Mouse (Mus musculus) hindbrain, embryonic 16.5 days (tissue): ENCODE results near the gene Ebf3. TPM values are rescaled to one million over a fixed set of nuclear protein-coding genes. Genes with fewer than 3 reads are reported as not detected.

ENCODE experiments used
- ATAC-seq: fragments of 200-750 bp; cut with Nextera tagmentation; 2 replicates; pipeline ENCODE4 v1.8.0; 2017; ENCODE audit warnings: moderate TSS enrichment, moderate library complexity
- H3K27ac ChIP-seq: fragments of 300-500 bp; sonication (generic); 2 replicates; pipeline ENCODE4 v1.5.1; 2014; ENCODE audit warnings: low read depth, mild to moderate bottlenecking, control low read depth, low read length, moderate library complexity
- H3K27me3 ChIP-seq: fragments of 300-500 bp; sonication (generic); replicated peaks from 2 replicates; pipeline ENCODE4 v1.6.1; 2014; ENCODE audit warnings: low read length; ENCODE audit not compliant: control insufficient read depth, insufficient read depth
- H3K36me3 ChIP-seq: fragments of 300-500 bp; sonication (generic); 2 replicates; pipeline ENCODE4 v1.6.1; 2014; ENCODE audit warnings: mild to moderate bottlenecking, low read length, moderate library complexity, mixed read lengths; ENCODE audit not compliant: control insufficient read depth, insufficient read depth
- H3K4me1 ChIP-seq: fragments of 300-500 bp; sonication (generic); 2 replicates; pipeline ENCODE4 v1.6.1; 2014; ENCODE audit warnings: low read depth, low read length; ENCODE audit not compliant: control insufficient read depth, insufficient read depth
- H3K4me2 ChIP-seq: fragments of 300-500 bp; sonication (generic); 2 replicates; pipeline ENCODE4 v1.6.1; 2014; ENCODE audit warnings: mild to moderate bottlenecking, low read length, control low read depth, moderate library complexity
- H3K4me3 ChIP-seq: fragments of 300-500 bp; sonication (generic); 2 replicates; pipeline ENCODE4 v1.5.1; 2014; ENCODE audit warnings: mild to moderate bottlenecking, low read length, control low read depth, moderate library complexity
- H3K9ac ChIP-seq: fragments of 300-500 bp; sonication (generic); 2 replicates; pipeline ENCODE4 v1.6.1; 2014; ENCODE audit warnings: low read depth, mild to moderate bottlenecking, control low read depth, low read length, moderate library complexity
- H3K9me3 ChIP-seq: fragments of 300-500 bp; sonication (generic); 2 replicates; pipeline ENCODE4 v1.6.1; 2014; ENCODE audit warnings: mild to moderate bottlenecking, low read length, moderate library complexity; ENCODE audit not compliant: control insufficient read depth
- whole genome bisulfite sequencing: fragments of 180-500 bp; shearing (Covaris S2); extraction: QIAGEN DNeasy Blood & Tissue Kit; methylation state at CpG from one replicate; pipeline ENCODE4 v1.1.7; 2014; 5-methylcytosine and 5-hydroxymethylcytosine counted together
- polyA plus RNA-seq: library from polyadenylated mRNA; unstranded; fragments of >200 nt; fragmentation: Nextera tagmentation; extraction: Ambion mirVana; gene quantifications from 2 replicates; pipeline ENCODE4 v1.2.1, GENCODE M21; 2015

Ebf3 gene
- polyA plus RNA-seq, 1 experiment from 2014 or later: 10.7 TPM

DNA sequence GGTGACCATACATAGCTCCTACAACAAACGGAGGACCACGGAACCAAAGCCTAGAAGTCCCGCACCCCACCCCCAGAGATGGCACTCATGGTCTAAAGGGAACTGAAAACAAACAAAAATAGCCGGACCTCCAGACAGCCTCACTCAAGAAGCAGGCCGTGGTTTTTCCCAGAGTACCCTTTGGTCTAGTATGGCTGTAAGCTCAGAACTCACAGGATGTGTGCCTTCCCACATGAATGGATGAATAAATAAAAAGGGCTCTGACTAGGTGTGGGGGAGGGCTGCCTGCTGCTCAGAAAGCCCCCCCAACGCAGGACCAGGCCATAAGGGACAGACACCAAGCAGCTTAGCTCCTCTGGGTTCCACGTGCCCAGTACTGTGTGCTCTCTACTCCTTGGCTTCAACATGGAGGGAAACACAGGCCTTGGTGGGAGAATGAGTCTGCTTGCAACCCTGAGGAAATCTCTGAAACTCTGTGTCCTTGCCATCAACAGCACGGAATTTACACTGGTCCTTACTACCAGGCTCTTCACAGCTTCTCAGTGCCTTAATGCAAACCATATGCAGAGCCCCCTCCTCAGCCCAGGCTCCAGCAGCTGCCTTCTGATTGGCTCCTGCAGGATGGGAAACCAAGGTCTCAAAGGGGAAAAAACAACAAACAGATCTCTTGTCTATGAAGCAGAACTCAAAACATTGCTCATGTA lies 45.6 kb downstream of the Ebf3 start:
- Histone ChIP-seq H3K9ac (no peak overlapping the region), H3K27me3 (no peaks in the 10 kb centered on the region), H3K9me3 (no peaks in the 10 kb centered on the region), H3K4me2 (no peak overlapping the region), H3K27ac (peak overlapping the region; percentile 39; the same call in 1 of the 2 replicates), H3K4me3 (no peak overlapping the region), H3K36me3 (no peaks in the 10 kb centered on the region), H3K4me1 (peaks cover 47% of the 10 kb centered on the region)
- ATAC-seq: no peak
- 69% methylated on average over 8 of the region's 8 CpGs for WGBS

DNA sequence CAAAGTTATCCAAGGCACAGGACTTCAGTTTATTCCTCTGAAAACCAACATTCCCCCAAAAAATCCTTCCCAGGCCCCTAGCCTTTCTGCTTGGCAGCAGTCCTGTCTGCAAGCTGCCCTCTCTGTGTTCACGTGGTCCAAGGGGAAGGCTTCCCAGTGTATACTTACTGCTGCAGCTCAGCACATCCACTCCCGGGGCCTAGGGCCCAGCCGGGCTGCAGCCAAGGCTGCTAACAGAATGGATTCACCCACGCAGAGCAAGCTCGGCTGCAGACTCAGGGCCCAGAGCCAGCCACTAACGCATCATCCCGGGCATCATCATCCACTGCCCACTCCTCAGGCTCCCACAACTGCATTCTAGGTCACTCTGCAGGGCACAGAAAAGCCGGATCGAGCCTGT lies 46.8 kb downstream of the Ebf3 start:
- 42% methylated on average over 9 of the region's 9 CpGs for WGBS
- Histone ChIP-seq H3K4me3 (no peak overlapping the region), H3K36me3 (no peaks in the 10 kb centered on the region), H3K27me3 (no peaks in the 10 kb centered on the region), H3K4me2 (peak overlapping the region; percentile 8; the same call in 1 of the 2 replicates), H3K4me1 (peaks cover 47% of the 10 kb centered on the region), H3K27ac (peak overlapping the region; percentile 66), H3K9ac (no peak overlapping the region), H3K9me3 (no peaks in the 10 kb centered on the region)
- ATAC-seq: peak; percentile 75

DNA sequence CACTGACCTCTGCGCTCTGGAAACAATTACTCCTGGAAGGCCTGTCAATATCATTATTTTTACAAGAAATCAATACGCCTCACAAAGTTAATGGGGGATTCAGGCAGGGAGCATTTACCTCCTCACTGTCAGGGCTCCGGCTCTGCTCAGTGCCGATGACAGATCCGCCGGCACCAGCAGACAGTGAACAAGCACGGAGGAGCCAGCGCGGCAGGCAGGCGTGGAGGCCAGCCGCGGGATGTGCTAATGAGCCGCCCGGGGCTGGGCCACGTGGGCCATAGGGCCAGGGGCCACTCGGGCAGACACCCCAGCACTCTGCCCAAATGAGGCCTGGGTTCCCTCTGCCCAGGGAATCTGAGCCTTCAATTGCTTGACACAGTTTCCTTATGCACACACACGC lies 47.7 kb downstream of the Ebf3 start:
- ATAC-seq: peak; percentile 46; the same call in 1 of the 2 replicates
- Histone ChIP-seq H3K4me1 (peaks cover 48% of the 10 kb centered on the region), H3K27me3 (no peaks in the 10 kb centered on the region), H3K9ac (peak overlapping the region; percentile 8; the same call in 1 of the 2 replicates), H3K4me2 (peak overlapping the region; percentile 41), H3K4me3 (no peak overlapping the region), H3K36me3 (no peaks in the 10 kb centered on the region), H3K27ac (peak overlapping the region; percentile 10; the same call in 1 of the 2 replicates), H3K9me3 (no peaks in the 10 kb centered on the region)
- 11% methylated on average over 17 of the region's 17 CpGs for WGBS

DNA sequence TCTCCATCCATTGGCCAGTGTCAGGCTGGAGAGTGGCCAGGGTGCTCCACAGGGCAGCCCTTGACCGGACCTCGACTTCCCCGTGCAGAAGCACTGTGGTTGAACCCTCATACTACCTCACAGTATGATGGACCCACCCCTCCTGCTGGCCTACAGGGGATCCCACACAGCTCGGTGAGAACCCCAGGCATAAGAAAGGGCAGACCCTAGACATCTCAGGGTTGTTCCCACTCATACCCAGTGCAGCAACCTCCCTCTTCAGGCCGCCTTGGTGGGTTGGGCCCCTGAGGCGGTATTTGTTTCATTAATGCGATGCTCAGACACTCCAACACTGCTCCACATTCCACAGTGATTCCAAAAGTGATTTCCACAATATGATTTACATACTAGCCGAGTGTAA lies 51.9 kb downstream of the Ebf3 start:
- no peak for ATAC-seq
- Histone ChIP-seq H3K27me3 (no peaks in the 10 kb centered on the region; the same call in 1 of the 2 replicates), H3K9me3 (no peaks in the 10 kb centered on the region), H3K36me3 (no peaks in the 10 kb centered on the region), H3K4me2 (no peak overlapping the region), H3K4me3 (no peak overlapping the region), H3K27ac (no peak overlapping the region), H3K9ac (no peak overlapping the region), H3K4me1 (peaks cover 22% of the 10 kb centered on the region)
- WGBS: 68% methylated on average over 8 of the region's 8 CpGs

DNA sequence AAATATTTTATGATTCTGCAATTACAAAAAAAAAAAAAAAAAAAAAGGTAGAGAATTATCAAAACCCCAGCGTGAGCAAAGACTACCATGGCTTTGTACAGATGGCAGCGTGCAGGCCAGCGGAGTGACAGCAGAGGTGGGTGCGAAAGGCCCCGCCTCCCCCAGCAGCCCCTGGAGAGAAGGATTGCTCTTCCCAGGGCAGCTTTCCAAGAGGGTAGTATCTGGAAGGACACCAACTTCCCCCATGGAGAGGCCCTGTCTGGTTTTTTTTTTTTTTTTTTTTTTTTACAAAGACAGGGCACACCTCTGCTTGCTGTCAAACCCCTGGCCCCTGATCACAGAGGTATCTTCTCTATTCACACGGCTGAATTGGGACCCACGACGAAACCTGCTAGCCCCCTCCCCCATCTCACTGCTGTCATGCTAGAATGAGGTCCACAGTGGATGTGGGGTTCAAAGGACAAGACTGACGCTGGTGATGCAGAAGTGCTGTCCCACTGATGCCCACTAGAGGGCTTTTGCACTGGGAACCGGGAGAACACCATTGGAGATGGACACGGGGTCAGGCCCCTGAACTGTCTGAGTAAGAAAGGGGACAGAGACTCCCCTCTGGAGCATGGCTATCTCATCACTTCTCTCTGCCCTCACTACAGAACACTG lies 67.9 kb downstream of the Ebf3 start:
- peak; percentile 54; the same call in 1 of the 2 replicates for ATAC-seq
- no peaks in the 10 kb centered on the region for H3K27me3 ChIP-seq
- no peaks in the 10 kb centered on the region for H3K9me3 ChIP-seq
- peaks cover 58% of the 10 kb centered on the region for H3K4me1 ChIP-seq
- no peak overlapping the region for H3K4me3 ChIP-seq
- WGBS: 19% methylated on average over 11 of the region's 11 CpGs
- H3K4me2 ChIP-seq: no peak overlapping the region
- H3K27ac ChIP-seq: peak overlapping the region; percentile 56
- H3K36me3 ChIP-seq: no peaks in the 10 kb centered on the region
- H3K9ac ChIP-seq: no peak overlapping the region

DNA sequence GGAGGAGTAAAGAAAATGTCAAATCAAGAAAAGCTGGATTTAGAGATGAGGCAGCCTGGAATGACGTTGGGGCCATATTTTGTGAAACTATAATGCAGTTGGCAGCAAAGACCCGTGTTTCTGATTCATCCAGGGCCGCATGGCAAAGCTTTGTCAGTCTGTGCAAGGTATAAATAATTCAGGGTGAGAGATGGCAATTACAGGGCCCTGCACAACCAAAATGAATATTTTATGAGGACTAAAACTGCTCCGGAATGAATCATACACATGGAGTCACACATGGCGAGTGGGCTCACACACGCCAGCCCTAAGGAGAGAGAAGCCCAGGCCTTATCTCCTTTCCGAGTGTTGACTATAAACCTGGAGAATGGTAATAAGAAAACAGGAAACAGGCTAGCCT lies 69.4 kb downstream of the Ebf3 start:
- peak overlapping the region; percentile 63 for H3K27ac ChIP-seq
- H3K4me1 ChIP-seq: peaks cover 56% of the 10 kb centered on the region
- no peak overlapping the region for H3K9ac ChIP-seq
- 50% methylated on average over 7 of the region's 7 CpGs for WGBS
- H3K36me3 ChIP-seq: no peaks in the 10 kb centered on the region
- H3K4me2 ChIP-seq: peak overlapping the region; percentile 14; the same call in 1 of the 2 replicates
- no peaks in the 10 kb centered on the region for H3K9me3 ChIP-seq
- no peaks in the 10 kb centered on the region for H3K27me3 ChIP-seq
- H3K4me3 ChIP-seq: no peak overlapping the region
- no peak for ATAC-seq

DNA sequence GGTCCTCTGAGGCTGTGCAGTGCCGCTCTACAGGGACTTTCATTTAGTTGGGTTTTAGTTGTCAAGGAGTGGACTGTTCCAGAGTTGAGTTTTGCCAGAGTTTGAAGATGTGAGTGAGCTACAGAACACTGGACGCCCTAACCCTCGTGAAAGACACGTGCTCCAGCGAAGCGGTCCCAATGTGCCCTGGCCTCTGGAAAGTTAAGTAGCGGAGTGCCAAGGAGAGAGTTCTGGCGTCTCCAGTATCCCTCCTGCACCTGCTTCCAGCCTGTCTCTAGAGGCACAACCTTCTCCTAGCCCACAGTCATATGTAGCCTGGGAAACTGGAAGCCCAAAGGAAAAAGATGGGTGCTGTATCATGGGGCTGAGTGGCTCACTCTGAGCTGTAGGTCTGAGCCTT lies 73.8 kb downstream of the Ebf3 start:
- Histone ChIP-seq H3K36me3 (no peaks in the 10 kb centered on the region), H3K4me3 (no peak overlapping the region), H3K9ac (no peak overlapping the region), H3K27ac (peak overlapping the region; percentile 45), H3K4me1 (peaks cover 41% of the 10 kb centered on the region), H3K27me3 (no peaks in the 10 kb centered on the region), H3K4me2 (no peak overlapping the region), H3K9me3 (no peaks in the 10 kb centered on the region)
- WGBS: 84% methylated on average over 8 of the region's 8 CpGs
- ATAC-seq: no peak

DNA sequence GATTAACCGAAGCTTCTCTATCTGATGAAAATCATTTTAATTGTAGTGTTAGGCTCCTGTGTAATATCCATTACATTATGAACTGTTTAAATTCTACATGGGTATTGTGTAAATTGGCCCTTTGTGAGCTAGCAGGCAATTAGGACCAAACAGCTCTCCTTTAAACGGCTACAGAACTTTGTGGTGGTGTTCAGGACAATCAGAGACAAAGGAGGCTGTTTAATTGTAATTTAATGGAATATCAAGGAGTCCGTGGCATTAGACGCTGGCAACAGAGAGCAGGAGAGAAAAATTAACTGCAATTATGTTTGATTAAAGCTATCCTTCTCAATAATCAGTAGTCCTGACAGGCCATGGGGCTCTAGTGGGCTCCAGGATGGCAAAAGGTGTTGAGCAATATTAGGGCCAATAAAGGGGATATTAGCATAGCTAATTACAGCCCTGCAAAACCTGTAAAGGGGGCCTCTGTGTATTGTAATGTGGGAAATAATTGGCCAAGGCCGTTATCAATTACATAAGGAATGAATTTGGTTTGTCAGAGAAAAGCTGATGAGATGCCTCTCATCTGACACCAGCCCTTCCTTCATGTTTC lies 74.6 kb downstream of the Ebf3 start:
- WGBS: 32% methylated on average over 5 of the region's 5 CpGs
- peak overlapping the region; percentile 45; the same call in 1 of the 2 replicates for H3K27ac ChIP-seq
- ATAC-seq: peak; percentile 53; the same call in 1 of the 2 replicates
- no peaks in the 10 kb centered on the region for H3K36me3 ChIP-seq
- no peak overlapping the region for H3K9ac ChIP-seq
- H3K4me3 ChIP-seq: no peak overlapping the region
- no peaks in the 10 kb centered on the region for H3K27me3 ChIP-seq
- peaks cover 35% of the 10 kb centered on the region for H3K4me1 ChIP-seq
- H3K4me2 ChIP-seq: no peak overlapping the region
- H3K9me3 ChIP-seq: no peaks in the 10 kb centered on the region

DNA sequence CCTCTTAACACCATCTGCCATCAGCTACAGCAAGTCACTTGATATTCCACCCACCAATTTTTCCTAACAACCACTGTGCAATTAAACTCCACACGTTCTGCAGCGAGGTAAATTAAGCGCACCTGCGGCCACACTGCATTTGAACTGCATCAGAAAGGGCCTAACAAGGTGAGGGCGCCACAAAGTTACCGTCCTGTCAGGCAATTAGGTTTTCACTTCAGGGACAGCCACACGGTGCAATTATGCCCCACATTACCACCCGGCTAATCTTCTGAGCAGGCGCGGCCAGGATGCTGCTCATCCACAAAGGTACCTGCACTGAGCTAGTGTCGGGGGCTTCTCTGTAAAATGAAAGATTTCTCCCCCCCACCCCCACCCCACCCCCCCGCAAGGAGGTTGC lies 76.8 kb downstream of the Ebf3 start:
- H3K9me3 ChIP-seq: no peaks in the 10 kb centered on the region
- 0 out of 2 replicates have a peak overlapping the region, but pooled peaks have one; percentile 3 for H3K9ac ChIP-seq
- 52% methylated on average over 12 of the region's 12 CpGs for WGBS
- H3K27ac ChIP-seq: peak overlapping the region; percentile 36; the same call in 1 of the 2 replicates
- H3K4me2 ChIP-seq: no peak overlapping the region
- H3K36me3 ChIP-seq: no peaks in the 10 kb centered on the region
- H3K27me3 ChIP-seq: no peaks in the 10 kb centered on the region
- H3K4me3 ChIP-seq: no peak overlapping the region
- peaks cover 26% of the 10 kb centered on the region for H3K4me1 ChIP-seq
- 0 out of 2 replicates have a peak, but pooled peaks have one; percentile 28 for ATAC-seq
